Mouse (Mus musculus) stomach, postnatal 0 days (tissue): ENCODE data around the gene Olfr639. TPM values are rescaled to one million over a fixed set of nuclear protein-coding genes. Genes with fewer than 3 reads are reported as not detected.

ENCODE experiments used
- ATAC-seq: fragments of 200-750 bp; cut with Nextera tagmentation; 2 replicates; pipeline ENCODE4 v1.8.0; 2017; ENCODE audit not compliant: low FRiP score, low TSS enrichment
- DNase-seq: peaks from one replicate; pipeline ENCODE4 v3.0.0-alpha.2; 2016; ENCODE audit warnings: low spot score
- H3K27ac ChIP-seq: fragments of 300-500 bp; sonication (generic); replicated peaks from 2 replicates; pipeline ENCODE4 v1.5.1; 2014; ENCODE audit warnings: mild to moderate bottlenecking, control low read depth
- H3K27me3 ChIP-seq: fragments of 300-500 bp; sonication (generic); 2 replicates; pipeline ENCODE4 v1.6.1; 2014; ENCODE audit warnings: low read length; ENCODE audit not compliant: control insufficient read depth, insufficient read depth
- H3K36me3 ChIP-seq: fragments of 300-500 bp; sonication (generic); 2 replicates; pipeline ENCODE4 v1.6.1; 2014; ENCODE audit warnings: low read length, mixed read lengths; ENCODE audit not compliant: control insufficient read depth, insufficient read depth
- H3K4me1 ChIP-seq: fragments of 300-500 bp; sonication (generic); replicated peaks from 2 replicates; pipeline ENCODE4 v1.6.1; 2014; ENCODE audit warnings: antibody characterized with exemption; ENCODE audit not compliant: control insufficient read depth, insufficient read depth
- H3K4me2 ChIP-seq: fragments of 300-500 bp; sonication (generic); replicated peaks from 2 replicates; pipeline ENCODE4 v1.6.1; 2014; ENCODE audit warnings: low read depth, mild to moderate bottlenecking, control low read depth, moderate library complexity
- H3K4me3 ChIP-seq: fragments of 300-500 bp; sonication (generic); 2 replicates; pipeline ENCODE4 v1.5.1; 2014; ENCODE audit warnings: low read depth, low read length, control low read depth
- H3K9ac ChIP-seq: fragments of 300-500 bp; sonication (generic); 2 replicates; pipeline ENCODE4 v1.6.1; 2014; ENCODE audit warnings: mild to moderate bottlenecking, low read length, control low read depth, mixed read lengths
- H3K9me3 ChIP-seq: fragments of 300-500 bp; sonication (generic); 2 replicates; pipeline ENCODE4 v1.6.1; 2016; ENCODE audit warnings: low read length; ENCODE audit not compliant: control insufficient read depth
- CTCF ChIP-seq: IDR thresholded peaks from 2 replicates; pipeline ENCODE4 v1.5.1; 2016; ENCODE audit warnings: antibody characterized with exemption, low read depth, mild to moderate bottlenecking, moderate library complexity
- EP300 ChIP-seq: optimal IDR thresholded peaks from 2 replicates; pipeline ENCODE3; 2016; ENCODE audit warnings: antibody characterized with exemption
- WGBS: fragments of 180-500 bp; shearing (Covaris S2); extraction: QIAGEN DNeasy Blood & Tissue Kit; methylation state at CpG from one replicate; pipeline ENCODE4 v1.1.7; 2014; 5-methylcytosine and 5-hydroxymethylcytosine counted together
- polyA plus RNA-seq: library from polyadenylated mRNA; unstranded; fragments of >200 nt; fragmentation: Nextera tagmentation; extraction: Ambion mirVana; gene quantifications from 2 replicates; pipeline ENCODE4 v1.2.1, GENCODE M21; 2015

Olfr639 gene
- polyA plus RNA-seq, 1 experiment from 2014 or later, result 0.01 TPM

DNA sequence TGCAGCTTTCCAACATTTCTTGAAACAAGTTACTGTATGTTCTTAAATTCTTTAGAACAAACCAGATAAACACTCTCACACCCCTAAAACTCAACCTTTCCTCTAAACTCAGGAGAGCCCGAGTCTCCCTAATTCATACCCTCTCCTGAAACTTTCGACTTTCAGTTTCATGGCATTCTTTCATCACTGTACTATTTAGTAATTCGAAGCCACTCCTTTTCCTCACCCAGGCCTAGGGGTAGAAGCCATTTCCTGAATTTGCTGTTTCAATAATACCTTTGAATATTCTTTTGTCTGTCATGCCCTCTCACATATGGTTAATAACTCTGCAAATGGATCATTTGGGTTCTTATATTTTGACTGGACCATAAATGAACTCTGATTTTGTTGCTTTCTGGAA, 9.9 kb upstream of the Olfr639 start:
- H3K4me1 ChIP-seq, result no peaks in the 10 kb centered on the region
- H3K9me3 ChIP-seq, result no peaks in the 10 kb centered on the region
- H3K4me2 ChIP-seq, result no peak overlapping the region
- TF ChIP-seq EP300 (no peak), CTCF (no peak)
- no peak overlapping the region for H3K27ac ChIP-seq
- no peak overlapping the region for H3K4me3 ChIP-seq
- ATAC-seq (no peak), DNase-seq (no peak)
- 80% methylated on average over 3 of the region's 3 CpGs for WGBS
- H3K36me3 ChIP-seq, result no peaks in the 10 kb centered on the region
- H3K27me3 ChIP-seq, result no peaks in the 10 kb centered on the region
- no peak overlapping the region for H3K9ac ChIP-seq

DNA sequence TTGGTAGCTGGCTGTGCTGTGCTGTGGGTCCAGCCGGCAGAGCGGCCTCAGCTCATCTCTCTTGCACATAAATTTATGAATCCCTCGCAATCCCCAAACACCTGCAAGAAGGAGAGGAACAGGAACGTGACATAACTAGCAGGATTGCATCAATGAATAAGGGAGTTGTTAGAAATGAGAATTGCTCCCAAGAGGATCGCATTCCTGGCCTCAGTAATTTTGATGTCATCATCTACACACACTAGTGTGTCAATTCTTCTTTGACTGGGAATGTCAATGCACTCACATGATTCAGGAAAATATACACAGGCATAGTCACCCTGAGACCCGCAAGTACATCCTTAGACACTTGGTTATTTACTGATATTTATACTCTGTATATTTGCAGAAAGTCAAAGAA, 8.4 kb upstream of the Olfr639 start, which contains the start of gene Olfr640:
Olfr640 (minus strand) TSS at position 101 of the 400 bp plus-strand sequence.
- WGBS, result 77% methylated on average over 6 of the region's 6 CpGs
- no peaks in the 10 kb centered on the region for H3K27me3 ChIP-seq
- DNase-seq (no peak), ATAC-seq (no peak)
- no peaks in the 10 kb centered on the region for H3K4me1 ChIP-seq
- H3K9me3 ChIP-seq, result no peaks in the 10 kb centered on the region
- H3K9ac ChIP-seq, result no peak within 1 kb of the TSS
- no peak within 1 kb of the TSS for H3K27ac ChIP-seq
- no peaks in the 10 kb centered on the region for H3K36me3 ChIP-seq
- no peak for TF ChIP-seq EP300
- TF ChIP-seq CTCF, result no peak
- H3K4me2 ChIP-seq, result no peak within 1 kb of the TSS
- H3K4me3 ChIP-seq, result no peak within 1 kb of the TSS

DNA sequence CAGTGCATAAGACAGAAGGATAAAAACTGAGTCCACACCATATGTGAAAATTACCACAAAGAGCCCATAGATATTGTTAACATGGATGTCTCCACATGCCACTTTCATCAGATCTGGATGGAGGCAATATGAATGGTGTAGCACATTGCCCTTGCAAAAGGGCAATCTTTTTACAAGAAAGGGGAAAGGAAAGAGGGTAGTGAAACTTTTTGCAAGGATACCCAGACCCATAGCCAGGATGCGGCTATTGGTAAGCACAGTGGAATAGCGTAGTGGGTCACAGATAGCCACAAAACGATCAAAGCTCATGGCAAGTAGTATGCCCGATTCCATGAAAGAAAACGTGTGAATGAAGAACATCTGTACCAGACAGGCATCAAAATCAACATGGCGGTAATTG, 4.5 kb upstream of the Olfr639 start:
- Histone ChIP-seq H3K36me3 (no peaks in the 10 kb centered on the region), H3K4me2 (no peak overlapping the region), H3K27ac (no peak overlapping the region), H3K27me3 (no peaks in the 10 kb centered on the region), H3K4me1 (no peaks in the 10 kb centered on the region), H3K9ac (no peak overlapping the region), H3K9me3 (no peaks in the 10 kb centered on the region), H3K4me3 (no peak overlapping the region)
- ATAC-seq (no peak), DNase-seq (no peak)
- 88% methylated on average over 6 of the region's 6 CpGs for whole genome bisulfite sequencing
- TF ChIP-seq EP300 (no peak), CTCF (no peak)

DNA sequence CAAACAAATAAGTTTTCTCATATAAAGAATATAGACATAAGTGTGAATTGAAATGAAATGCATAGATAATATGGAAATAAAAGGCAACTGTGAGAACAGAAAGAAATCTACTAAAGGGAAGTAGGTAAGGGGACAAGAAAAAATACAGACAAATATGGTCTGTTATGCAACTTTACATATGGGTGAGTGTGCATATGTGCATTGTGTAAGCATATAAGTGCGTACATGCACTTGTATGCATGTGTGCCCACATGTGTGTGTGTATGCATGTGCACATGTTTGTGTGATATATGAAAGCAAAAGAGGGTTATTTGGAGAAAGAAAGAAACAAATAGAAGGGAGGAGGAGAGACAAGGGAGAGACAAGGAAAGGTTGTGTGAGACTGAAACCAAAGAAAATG, 1.9 kb upstream of the Olfr639 start:
- Histone ChIP-seq H3K27me3 (no peaks in the 10 kb centered on the region), H3K4me1 (no peaks in the 10 kb centered on the region), H3K27ac (no peak overlapping the region), H3K4me2 (no peak overlapping the region), H3K9ac (no peak overlapping the region), H3K36me3 (no peaks in the 10 kb centered on the region), H3K9me3 (no peaks in the 10 kb centered on the region), H3K4me3 (no peak overlapping the region)
- TF ChIP-seq EP300 (no peak), CTCF (no peak)
- DNase-seq (no peak), ATAC-seq (no peak)
- WGBS, result 71% methylated on average over 1 of the region's 1 CpGs

DNA sequence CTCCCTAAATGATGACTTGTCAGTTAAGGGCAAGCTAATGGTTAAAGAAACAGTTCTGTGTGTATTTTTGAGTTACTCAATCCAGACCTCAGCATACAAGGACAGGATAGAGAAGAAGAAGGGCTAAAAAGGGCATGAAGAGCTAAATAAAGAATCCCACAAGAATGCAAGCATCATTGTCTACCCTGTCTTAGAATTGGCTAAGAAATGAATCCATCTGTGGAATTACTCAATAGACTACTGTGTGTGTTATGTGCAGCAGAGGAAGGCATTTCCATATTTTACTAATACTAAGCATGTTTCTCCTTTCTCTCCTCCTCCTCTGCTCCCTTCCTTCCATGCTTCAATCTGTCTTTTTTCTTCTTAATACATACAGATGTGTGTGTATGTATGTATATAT, 18.0 kb downstream of the Olfr639 start:
- H3K4me3 ChIP-seq, result no peak overlapping the region
- no peak overlapping the region for H3K27ac ChIP-seq
- no peaks in the 10 kb centered on the region for H3K9me3 ChIP-seq
- no peak overlapping the region for H3K9ac ChIP-seq
- ATAC-seq, result no peak
- TF ChIP-seq EP300 (no peak), CTCF (no peak)
- H3K36me3 ChIP-seq, result no peaks in the 10 kb centered on the region
- no peaks in the 10 kb centered on the region for H3K27me3 ChIP-seq
- no peak overlapping the region for H3K4me2 ChIP-seq
- no peaks in the 10 kb centered on the region for H3K4me1 ChIP-seq
- DNase-seq, result no peak

GRCm38 (mm10) chr7:103998446-103998845, 18.7 kb downstream of the Olfr639 start, which contains the start of gene Olfr638:
TSS of gene Olfr638 (plus strand) at chr7:103998746.
- DNase-seq (no peak), ATAC-seq (no peak)
- Histone ChIP-seq H3K27me3 (no peaks in the 10 kb centered on the region), H3K27ac (no peak within 1 kb of the TSS), H3K4me2 (no peak within 1 kb of the TSS), H3K4me3 (no peak within 1 kb of the TSS), H3K9me3 (no peaks in the 10 kb centered on the region), H3K9ac (no peak within 1 kb of the TSS), H3K4me1 (no peaks in the 10 kb centered on the region), H3K36me3 (no peaks in the 10 kb centered on the region)
- TF ChIP-seq EP300 (no peak), CTCF (no peak)
